Mouse (Mus musculus) kidney, embryonic 15.5 days (tissue): ENCODE data around the gene Srp9. TPM values are rescaled to one million over a fixed set of nuclear protein-coding genes. Genes with fewer than 3 reads are reported as not detected.
"Not testable (repeated sequence)": the region's sequence is repeated elsewhere in the genome, so short reads cannot be mapped to it uniquely, and the experiment has no call there.

Source experiments
- ATAC-seq: fragments of 200-750 bp; cut with Nextera tagmentation; replicated peaks from 2 replicates; pipeline ENCODE4 v1.8.0; 2017; ENCODE audit warnings: moderate TSS enrichment; ENCODE audit not compliant: low FRiP score
- H3K27ac ChIP-seq: fragments of 300-500 bp; sonication (generic); 2 replicates; pipeline ENCODE4 v1.5.1; 2015; ENCODE audit warnings: mild to moderate bottlenecking, inconsistent platforms
- H3K27me3 ChIP-seq: fragments of 300-500 bp; sonication (generic); 2 replicates; pipeline ENCODE4 v1.6.1; 2015; ENCODE audit warnings: inconsistent platforms
- H3K36me3 ChIP-seq: fragments of 300-500 bp; sonication (generic); 2 replicates; pipeline ENCODE4 v1.6.1; 2015; ENCODE audit warnings: inconsistent platforms
- H3K4me1 ChIP-seq: fragments of 300-500 bp; sonication (generic); 2 replicates; pipeline ENCODE4 v1.6.1; 2015; ENCODE audit warnings: inconsistent platforms
- H3K4me2 ChIP-seq: fragments of 300-500 bp; sonication (generic); 2 replicates; pipeline ENCODE4 v1.6.1; 2015; ENCODE audit warnings: moderate library complexity, mild to moderate bottlenecking, inconsistent platforms
- H3K4me3 ChIP-seq: fragments of 300-500 bp; sonication (generic); replicated peaks from 2 replicates; pipeline ENCODE4 v1.5.1; 2015; ENCODE audit warnings: mild to moderate bottlenecking, inconsistent platforms
- H3K9ac ChIP-seq: fragments of 300-500 bp; sonication (generic); 2 replicates; pipeline ENCODE4 v1.6.1; 2015; ENCODE audit warnings: mild to moderate bottlenecking, inconsistent platforms
- H3K9me3 ChIP-seq: fragments of 300-500 bp; sonication (generic); replicated peaks from 2 replicates; pipeline ENCODE4 v1.6.1; 2016; ENCODE audit warnings: inconsistent platforms
- whole genome bisulfite sequencing: fragments of 180-500 bp; shearing (Covaris S2); methylation state at CpG from one replicate; pipeline ENCODE4 v1.1.7; 2015; ENCODE audit warnings: mixed read lengths; 5-methylcytosine and 5-hydroxymethylcytosine counted together
- polyA plus RNA-seq: library from polyadenylated mRNA; unstranded; fragments of >200 nt; fragmentation: Nextera tagmentation; extraction: Ambion mirVana; gene quantifications from 2 replicates; pipeline ENCODE4 v1.2.1, GENCODE M21; 2015

The Srp9 gene
- polyA plus RNA-seq, 1 experiment from 2014 or later, result 151 TPM

- ATAC-seq, result no peak
These were observed 35.0 kb downstream of the Srp9 start for GRCm38 (mm10) chr1:182159575-182159974.

GRCm38 (mm10) chr1:182162951-182163350 is 38.4 kb downstream of the Srp9 start:
- H3K4me1 ChIP-seq, result no peaks in the 10 kb centered on the region
- H3K4me3 ChIP-seq, result no peak overlapping the region
- H3K27ac ChIP-seq, result no peak overlapping the region
- H3K4me2 ChIP-seq, result no peak overlapping the region
- H3K27me3 ChIP-seq, result no peaks in the 10 kb centered on the region
- no peak overlapping the region for H3K9ac ChIP-seq
- WGBS, result 37% methylated on average over 5 of the region's 5 CpGs
- no peak for ATAC-seq
- no peaks in the 10 kb centered on the region for H3K9me3 ChIP-seq
- H3K36me3 ChIP-seq, result no peaks in the 10 kb centered on the region

More at GRCm38 (mm10) chr1:182159575-182159974, 35.0 kb downstream of the Srp9 start:
- Histone ChIP-seq H3K4me3 (no peak overlapping the region), H3K27ac (no peak overlapping the region), H3K27me3 (no peaks in the 10 kb centered on the region), H3K4me2 (no peak overlapping the region), H3K4me1 (no peaks in the 10 kb centered on the region), H3K9ac (no peak overlapping the region), H3K36me3 (no peaks in the 10 kb centered on the region), H3K9me3 (no peaks in the 10 kb centered on the region)
- 86% methylated on average over 3 of the region's 3 CpGs for WGBS

GRCm38 (mm10) chr1:182164386-182164785 is 39.8 kb downstream of the Srp9 start, which contains the start of gene Vmn1r1:
Vmn1r1 (minus strand) TSS chr1:182164486.
- H3K9me3 ChIP-seq, result no peaks in the 10 kb centered on the region
- 85% methylated on average over 7 of the region's 7 CpGs for WGBS
- H3K27me3 ChIP-seq, result no peaks in the 10 kb centered on the region
- H3K36me3 ChIP-seq, result no peaks in the 10 kb centered on the region
- H3K27ac ChIP-seq, result no peak within 1 kb of the TSS
- no peak within 1 kb of the TSS for H3K4me3 ChIP-seq
- no peak within 1 kb of the TSS for H3K9ac ChIP-seq
- no peaks in the 10 kb centered on the region for H3K4me1 ChIP-seq
- no peak within 1 kb of the TSS for H3K4me2 ChIP-seq
- ATAC-seq, result no peak

GRCm38 (mm10) chr1:182170206-182170605 is 45.7 kb downstream of the Srp9 start:
- not testable (repeated sequence) for ATAC-seq, H3K27ac ChIP-seq, H3K9me3 ChIP-seq, H3K36me3 ChIP-seq, H3K4me3 ChIP-seq, H3K4me2 ChIP-seq, H3K9ac ChIP-seq, H3K4me1 ChIP-seq, H3K27me3 ChIP-seq
- WGBS, result 88% methylated on average over 6 of the region's 6 CpGs

GRCm38 (mm10) chr1:182176985-182177384 is 52.4 kb downstream of the Srp9 start:
- H3K9me3 ChIP-seq, H3K27ac ChIP-seq, H3K9ac ChIP-seq, H3K4me2 ChIP-seq, H3K4me3 ChIP-seq, H3K36me3 ChIP-seq, H3K4me1 ChIP-seq, ATAC-seq, H3K27me3 ChIP-seq: not testable (repeated sequence)
- 95% methylated on average over 19 of the region's 19 CpGs for WGBS

- Histone ChIP-seq H3K27ac (no peak overlapping the region), H3K4me2 (no peak overlapping the region), H3K9me3 (no peaks in the 10 kb centered on the region), H3K9ac (no peak overlapping the region), H3K4me1 (no peaks in the 10 kb centered on the region), H3K36me3 (no peaks in the 10 kb centered on the region), H3K4me3 (no peak overlapping the region), H3K27me3 (no peaks in the 10 kb centered on the region)
- no peak for ATAC-seq
- WGBS, result 73% methylated on average over 5 of the region's 5 CpGs
These were observed 57.1 kb downstream of the Srp9 start for GRCm38 (mm10) chr1:182181456-182182305.

Other genes with a start within 250 kb of the Srp9 start
- gene Enah, start 104.7 kb upstream of the Srp9 start, polyA plus RNA-seq, result 14.5 and 17.3 TPM in 2 replicates
- gene Vmn1r1, start 39.7 kb downstream of the Srp9 start, polyA plus RNA-seq, result not detected in 2 replicates
- 120 and 125 TPM in 2 replicates for gene Degs1, start 158.1 kb downstream of the Srp9 start, polyA plus RNA-seq
- gene Fbxo28, start 216.9 kb downstream of the Srp9 start, polyA plus RNA-seq, result 18.1 and 18.4 TPM in 2 replicates